Mouse (Mus musculus): ENCODE data around the gene Btf3l4.
A peak's percentile ranks its signal among the peaks of the same experiment; 100 is the strongest.

The Btf3l4 gene

DNA sequence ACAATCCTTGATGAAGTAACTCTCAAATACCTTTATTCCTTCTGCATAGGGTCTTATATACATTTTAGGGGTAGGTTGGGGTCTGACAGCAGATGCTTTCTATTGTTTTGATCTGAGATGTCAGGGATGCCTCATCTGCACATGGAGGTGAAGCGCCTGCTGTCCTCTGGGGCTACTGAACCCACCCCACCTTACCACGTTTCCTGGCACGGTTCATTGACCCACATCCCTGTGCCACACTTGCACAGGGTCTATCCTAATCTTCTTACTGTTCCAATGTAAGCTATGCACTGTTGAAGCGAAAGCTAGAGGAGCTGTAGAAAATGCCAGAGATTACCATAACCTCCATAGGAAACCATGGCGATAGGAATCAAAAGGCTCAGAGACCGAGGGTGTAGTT lies 21.9 kb downstream of the Btf3l4 start:
- no peak for DNase-seq

DNA sequence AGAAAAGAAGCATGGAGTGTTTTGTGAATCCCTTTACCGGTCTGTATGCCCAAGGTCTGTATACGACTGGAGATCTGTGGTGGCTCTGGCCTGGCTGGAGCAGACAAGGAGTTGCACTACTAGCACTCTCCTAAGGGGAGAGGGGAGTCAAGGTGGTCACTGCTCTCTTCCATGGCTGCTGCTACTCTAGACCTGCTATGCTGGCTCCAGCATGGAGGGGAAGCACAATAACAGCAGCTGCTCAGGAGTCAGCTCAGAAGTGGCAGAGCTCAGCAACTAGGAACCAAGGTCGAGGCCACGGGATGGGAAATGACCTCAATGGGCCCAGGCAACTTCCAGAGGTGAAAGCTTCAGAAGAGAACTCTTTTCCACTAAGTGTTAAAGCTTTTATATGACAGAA lies 22.3 kb downstream of the Btf3l4 start:
- DNase-seq: no peak

DNA sequence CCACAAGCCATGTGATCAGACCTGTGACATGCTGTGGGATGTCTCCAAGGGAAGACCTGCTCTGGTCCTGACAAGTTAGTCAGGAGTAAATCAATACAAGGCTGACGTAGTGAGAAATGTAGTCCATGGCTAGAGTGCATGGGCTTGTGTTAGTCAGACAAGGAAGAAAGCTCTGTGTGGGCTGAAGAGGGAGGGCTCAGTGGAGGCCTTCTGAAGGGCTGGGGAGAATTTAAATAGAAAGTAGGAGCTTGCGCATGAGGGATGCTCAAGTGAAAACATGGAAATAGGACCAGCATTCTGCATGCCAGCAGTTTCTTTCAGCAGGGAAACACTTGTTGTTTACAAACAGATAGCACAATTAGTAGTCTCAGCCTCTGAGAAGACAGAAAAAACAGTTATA lies 29.9 kb downstream of the Btf3l4 start:
- no peak for DNase-seq

DNA sequence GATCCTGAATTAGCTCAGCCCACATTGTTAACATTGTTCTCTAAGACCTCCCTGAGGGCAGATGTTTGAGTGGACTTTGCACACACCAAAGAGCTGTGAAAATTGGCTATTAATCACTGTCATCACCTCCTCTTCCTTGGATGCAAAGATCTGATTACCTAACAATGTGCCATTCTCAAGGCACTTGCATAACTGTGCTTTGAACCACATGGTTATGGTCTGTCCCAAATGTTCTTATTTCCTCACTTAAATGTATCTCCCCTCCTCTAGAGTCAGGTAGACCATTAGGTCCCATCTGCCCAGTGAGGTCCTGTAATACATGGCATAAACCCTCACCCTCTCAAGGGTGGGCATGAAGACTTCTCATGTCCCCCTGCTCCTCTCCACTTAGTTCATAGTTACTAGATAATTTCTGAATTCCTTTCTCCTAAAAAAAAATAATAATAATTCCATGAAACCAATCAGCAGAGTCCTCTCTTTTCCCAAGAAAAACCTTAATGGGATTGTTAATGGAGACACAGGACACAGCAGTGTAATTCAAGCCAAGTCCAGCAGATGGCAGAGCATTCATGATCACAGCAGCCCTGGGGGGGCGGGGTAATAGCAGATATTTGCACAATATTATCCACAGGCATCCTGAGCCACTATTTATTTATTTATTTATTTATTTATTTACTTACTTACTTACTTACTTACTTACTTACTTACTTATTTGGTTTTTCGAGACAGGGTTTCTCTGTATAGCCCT lies 35.2 kb downstream of the Btf3l4 start:
- DNase-seq: peak; percentile 9 to 68

DNA sequence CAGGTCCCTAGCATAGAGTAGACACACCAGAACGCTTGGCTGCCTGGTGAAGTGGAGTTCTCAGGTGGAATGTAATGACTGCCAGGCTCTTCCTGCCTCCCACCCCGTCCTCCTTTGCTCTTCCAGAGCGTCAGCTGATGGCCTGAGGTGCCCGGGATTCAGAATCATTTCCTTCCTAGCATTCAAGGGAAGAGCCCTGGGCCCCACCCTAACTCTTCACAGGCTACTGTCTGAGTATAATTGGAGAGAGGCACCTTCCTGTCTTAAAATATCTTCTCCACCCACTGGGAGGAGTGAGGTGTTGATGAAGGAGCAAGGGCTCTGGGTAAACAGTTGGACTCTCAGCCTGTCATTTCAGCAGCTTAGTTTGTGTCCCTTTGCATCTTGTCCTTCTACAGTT lies 36.7 kb downstream of the Btf3l4 start:
- no peak for DNase-seq

DNA sequence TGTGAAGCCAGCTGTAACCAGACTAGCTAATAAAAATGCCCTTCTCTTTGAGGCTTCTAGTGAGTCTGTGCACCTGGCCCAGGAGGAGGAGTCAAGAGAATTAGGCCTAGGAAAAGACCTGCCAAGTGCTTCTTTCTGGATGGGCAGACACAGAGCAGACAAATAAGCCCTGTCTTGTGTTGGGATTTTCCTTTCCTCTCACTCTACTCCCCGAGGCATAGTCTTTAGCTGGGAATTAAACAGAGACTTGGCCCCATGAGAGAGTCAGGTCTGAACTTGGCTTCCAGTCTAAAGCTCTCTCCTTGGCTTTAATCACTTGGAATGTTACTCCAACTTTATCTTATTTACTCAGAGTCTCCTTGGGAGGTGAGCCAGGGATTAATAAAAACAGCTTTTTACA lies 39.5 kb downstream of the Btf3l4 start:
- no peak for DNase-seq

DNA sequence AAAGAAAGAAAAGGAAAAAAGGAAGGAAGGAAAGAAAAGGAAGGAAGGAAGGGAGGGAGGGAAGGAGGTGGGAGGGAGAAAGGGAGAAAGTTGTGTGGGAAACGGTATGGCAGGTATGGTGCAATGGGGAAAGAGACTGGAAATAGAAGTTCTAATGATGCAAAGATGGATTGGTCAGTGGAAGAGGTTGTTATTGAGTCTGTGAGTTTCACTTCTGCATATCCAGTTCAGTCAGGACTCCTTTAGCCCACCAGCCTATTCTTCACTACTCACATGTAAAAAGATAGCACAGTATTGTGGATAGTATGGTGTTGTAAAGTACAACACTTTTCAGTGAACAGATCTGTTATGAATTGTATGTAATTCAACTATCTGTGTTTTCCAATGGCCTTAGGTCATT lies 42.9 kb downstream of the Btf3l4 start:
- no peak for DNase-seq

DNA sequence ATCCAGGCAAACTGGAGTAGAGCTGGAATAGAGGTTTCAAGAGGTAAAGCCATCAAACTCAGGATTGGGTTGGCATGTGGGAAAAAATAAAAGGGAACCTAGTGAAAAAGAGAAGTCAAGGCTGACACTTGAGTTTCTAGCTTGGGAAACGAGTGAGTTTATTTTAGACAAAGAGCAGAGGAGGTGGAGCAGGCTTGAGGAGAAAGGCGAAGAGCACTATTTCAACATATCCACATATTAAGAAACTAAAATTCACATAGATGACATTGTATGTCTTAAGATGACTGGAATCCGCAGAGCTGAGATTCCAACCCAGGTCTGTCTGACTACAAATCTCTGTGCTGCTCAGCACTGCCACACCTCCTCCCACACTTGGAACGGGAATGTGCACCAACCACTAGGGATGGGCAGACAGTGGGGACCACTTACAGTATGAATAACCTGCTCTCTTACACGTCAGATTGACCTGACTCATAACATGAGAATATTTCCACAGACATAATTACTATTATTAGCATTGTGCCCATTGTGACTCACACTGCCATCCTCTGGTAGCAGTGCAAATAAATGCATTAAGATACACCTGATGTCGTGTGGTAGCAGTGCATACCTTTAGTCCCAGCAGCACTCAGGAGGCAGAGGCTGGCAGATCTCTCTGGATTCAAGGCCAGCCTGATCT lies 44.0 kb downstream of the Btf3l4 start:
- no peak for DNase-seq

DNA sequence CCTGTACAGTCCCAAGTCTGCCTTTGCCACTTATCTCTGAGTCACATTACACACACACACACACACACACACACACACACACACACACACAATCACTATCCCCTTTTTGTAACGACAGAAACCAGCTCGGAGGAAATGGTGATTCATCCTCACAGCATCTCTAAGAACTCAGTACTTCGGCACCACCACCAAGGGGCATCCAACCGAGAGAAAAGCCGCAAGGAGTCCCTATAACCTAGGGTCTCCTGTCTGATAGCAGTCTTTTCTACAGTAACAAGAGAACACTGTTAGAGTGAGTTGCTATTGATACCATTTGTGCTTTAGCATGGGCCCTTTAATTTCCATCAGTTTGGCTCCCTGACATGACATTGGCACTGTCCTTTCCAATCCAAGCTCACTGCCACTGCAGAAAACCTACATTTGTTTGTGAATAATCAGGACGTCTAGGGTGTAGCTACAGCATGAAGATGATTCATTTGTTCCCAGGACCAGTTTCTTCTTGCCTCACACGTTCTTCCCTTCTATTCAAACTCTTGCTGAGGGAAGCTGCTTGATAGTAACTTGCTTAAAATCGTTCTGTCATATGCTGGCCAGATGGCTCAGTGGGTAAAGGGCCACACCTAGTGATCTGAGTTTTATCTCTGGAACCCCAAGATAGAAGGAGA lies 50.9 kb downstream of the Btf3l4 start:
- no peak for DNase-seq

DNA sequence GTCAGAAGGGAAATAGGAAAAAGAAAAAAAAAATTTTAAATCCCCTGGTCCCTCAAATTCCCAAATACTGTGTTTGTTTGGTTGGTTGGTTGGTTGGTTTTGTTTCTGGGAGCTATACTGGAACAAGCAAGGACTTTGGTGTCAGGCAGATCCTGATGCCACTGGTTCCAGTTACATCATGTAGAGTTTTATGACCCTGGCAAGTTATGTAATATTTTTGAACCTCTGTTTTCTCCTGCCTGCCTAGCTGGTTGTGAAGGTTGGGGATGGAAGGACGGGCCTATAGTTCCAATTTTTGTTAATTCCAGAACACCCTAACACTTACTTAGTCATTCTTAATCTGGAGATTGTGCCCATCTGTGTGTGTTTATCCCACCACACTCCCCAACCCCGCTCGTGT lies 51.8 kb downstream of the Btf3l4 start:
- DNase-seq: no peak

DNA sequence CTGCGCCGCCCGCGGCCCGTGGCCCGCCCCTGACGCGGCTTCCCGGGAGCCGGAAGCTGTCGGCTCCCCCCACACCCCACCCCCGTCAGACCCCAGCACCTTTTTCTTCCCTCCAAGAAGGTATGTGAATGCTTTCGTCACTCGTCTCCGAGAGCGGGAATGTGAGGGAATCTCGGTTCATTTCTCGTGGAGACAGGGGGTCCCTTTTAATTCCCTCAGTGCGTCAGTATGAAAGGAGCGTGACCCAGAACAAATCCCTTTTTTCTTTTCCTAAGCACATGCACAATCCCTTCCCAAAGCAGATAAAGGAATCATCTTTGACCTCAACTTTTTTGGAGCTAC lies 52.6 kb downstream of the Btf3l4 start:
- DNase-seq: no peak

DNA sequence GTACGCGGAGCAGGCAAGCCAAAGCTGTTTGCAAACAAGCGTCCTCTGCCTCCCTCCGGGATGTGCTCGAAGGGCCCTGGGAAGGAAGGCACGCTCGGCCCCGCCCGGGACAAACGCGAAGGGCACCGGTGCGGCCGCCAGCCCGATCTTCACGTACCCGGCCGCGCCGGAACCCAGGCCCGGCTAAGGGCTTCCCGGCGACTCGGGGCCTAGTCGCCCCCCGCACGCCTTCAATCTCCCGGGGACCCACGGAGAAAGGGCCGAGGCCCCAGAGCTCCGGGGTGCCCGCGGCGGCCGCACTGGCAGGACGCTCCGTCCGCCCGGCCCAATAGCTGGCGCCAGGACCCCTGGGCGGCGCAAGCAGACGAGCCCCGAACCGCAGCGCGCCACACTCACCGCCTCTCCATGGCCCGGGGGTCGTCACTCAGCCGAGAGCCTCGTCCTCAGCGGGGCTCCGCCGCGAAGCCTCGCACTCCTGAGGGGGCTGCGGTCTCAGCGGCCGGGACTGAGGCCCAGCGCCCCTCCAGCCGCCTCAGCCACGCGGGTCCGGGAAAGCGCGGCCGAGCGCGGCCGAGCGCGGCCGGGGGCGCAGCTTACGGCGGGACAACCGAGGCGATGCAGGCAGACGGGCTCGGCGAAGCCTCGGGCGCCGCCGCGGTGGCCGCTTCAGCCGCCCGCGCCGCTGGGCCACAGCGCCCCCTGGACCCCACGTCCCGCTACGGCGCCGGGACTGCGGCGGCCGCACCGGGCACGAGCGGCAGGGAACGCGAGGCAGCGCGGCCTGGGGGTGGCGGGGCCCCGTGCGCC lies 53.2 kb downstream of the Btf3l4 start, which contains the start of gene Zfyve9:
Zfyve9 (minus strand) TSS at position 742 of the 807 bp plus-strand sequence.
- peak; percentile 50 to 77 for DNase-seq

DNA sequence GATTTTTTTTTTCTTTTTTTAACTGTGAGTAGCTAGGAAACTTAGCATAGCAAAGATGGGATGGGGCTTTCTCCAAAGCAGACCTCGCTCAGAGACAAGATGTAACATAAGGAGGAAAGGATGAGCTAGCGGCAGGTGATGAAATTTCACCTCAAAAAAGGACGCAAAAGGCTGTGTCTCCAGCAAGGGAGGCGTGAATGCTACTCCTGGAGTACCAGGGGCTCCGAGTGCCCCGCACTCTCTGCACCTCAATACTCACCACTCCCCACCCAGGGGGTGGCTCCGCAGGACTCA lies 53.7 kb downstream of the Btf3l4 start:
- DNase-seq: no peak

DNA sequence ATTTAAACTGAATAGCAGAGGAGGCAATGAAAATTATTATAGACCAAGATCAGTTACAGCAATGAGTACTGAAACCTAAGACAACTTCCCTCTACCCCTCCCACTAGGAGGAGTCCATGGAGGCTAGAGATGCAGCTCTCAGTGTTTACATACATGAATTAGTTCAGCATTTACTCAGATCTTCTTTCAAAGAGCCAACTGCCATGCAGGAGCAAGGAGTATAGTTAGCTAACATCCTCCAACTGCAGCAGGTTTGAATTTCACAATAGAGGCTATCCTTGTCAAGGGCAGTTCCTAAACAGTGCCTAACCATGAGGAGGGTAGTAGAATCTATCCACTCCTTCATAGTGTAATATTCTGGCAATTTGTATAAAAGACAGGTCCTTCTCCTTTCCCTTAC lies 64.9 kb downstream of the Btf3l4 start:
- DNase-seq: no peak

Data from spleen, adult 18-20 months (tissue).